Mouse (Mus musculus) mouse embryonic stem cell (cell line): Measurements from ENCODE around the gene Rrp12.
"Not testable (repeated sequence)": the region's sequence is repeated elsewhere in the genome, so short reads cannot be mapped to it uniquely, and the experiment has no call there.

Source experiments
- in situ Hi-C, 2 experiments: fragments of 300-500 bp; cut with MboI; formaldehyde crosslinking; loops; 1 replicate in 1 of 2; 3 replicates in 1 of 2; pipeline ENCODE4 v1.14.3; 2019 to 2020; ENCODE audit warnings: low sequenced_read_pairs in 2 of 2, low pct_unique_long_range_greater_than_20kb in 1 of 2, mixed read lengths in 1 of 2; ENCODE audit not compliant: unreplicated experiment in 1 of 2

Rrp12 gene

GRCm38 (mm10) chr19:41908736-41909135, 12.8 kb upstream of the Rrp12 start:
- in situ Hi-C loops: no loop called here

GRCm38 (mm10) chr19:41907079-41907760, 11.2 kb upstream of the Rrp12 start:
- in situ Hi-C loops: no loop called here

DNA sequence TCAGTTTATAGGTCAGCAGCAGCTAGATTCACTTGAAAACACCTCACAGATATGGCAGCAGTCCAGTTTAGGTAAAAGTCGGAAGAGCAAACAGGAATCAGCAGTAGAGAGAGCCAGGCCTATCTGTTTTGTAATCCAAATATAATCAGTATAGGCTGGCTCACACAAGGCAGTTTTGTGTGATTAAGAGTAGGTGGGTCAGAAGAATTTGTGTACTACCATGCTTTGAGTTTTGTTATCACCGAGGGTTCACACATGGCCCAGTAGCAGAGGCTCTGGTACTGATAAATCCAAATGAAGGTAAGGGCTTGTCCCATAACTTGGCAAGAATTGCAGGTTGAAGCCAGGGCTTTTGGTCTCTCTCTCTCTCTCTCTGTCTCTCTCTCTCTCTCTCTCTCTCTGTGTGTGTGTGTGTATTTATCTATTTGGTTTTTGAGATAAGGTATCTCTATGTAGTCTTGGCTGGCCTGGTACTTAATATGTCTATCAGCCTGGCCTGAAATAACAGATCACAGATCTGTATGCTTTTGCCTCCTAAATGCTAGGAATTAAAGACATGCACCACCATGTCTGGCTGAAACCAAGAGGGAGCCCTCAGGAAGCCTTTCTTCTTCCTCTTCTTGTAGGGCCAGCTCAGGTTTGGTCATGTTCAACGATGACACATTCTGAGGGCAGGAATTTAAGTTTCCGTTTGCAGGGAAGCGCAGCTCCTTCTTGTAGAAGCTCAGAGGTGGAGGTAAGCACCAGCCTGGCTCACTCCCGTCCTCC, 10.5 kb upstream of the Rrp12 start:
- in situ Hi-C loops: no loop called here

DNA sequence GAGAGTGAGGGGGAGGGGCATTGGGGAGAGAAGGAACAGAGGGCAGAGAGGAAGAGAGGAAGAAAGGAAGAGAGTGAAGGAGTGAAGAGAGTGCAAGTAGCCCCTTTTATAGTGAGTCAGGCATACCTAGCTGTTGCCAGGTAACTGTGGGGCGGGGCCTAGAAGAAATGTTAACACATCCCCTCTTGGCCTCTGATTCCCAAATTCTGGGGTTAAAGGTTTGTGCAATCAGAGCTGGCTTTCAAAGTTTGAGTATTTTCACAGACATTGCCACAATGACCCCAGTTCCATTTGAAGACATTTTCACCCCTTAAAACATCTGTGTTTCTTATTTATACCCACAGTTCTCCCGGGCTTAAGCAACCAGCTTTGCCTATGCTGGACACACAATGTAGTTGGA, 9.3 kb upstream of the Rrp12 start:
- in situ Hi-C loops: no loop called here

DNA sequence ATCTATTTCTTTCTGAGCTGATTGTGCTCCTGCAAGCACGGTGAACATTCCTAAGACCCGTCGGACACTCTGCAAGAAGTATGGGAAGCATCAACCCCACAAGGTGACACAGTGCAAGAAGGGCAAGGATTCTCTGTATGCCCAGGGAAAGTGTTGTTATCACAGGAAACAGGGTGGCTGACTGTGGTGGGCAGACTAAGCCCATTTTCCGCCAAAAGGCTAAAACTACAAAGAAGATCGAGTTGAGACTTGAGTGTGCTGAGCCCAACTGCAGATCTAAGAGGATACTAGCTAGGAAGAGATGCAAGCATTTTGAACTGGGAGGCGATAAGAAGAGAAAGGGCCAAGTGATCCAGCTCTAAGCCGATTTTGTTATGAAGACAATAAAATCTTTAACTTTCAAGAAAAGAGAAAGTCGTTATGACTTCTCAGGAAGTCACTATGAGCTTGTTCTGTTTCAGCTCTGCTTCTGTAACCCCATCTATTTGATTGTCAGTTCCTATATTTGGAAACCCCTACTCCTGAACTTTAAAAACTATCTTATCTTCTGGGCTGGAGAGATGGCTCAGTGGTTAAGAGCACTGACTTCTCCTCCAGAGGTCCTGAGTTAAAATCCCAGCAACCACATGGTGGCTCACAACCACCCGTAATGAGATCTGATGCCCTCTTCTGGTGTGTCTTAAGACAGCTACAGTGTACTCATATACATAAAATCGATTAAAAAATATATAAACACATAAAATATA, 7.0 kb upstream of the Rrp12 start:
- in situ Hi-C loops: no loop called here

DNA sequence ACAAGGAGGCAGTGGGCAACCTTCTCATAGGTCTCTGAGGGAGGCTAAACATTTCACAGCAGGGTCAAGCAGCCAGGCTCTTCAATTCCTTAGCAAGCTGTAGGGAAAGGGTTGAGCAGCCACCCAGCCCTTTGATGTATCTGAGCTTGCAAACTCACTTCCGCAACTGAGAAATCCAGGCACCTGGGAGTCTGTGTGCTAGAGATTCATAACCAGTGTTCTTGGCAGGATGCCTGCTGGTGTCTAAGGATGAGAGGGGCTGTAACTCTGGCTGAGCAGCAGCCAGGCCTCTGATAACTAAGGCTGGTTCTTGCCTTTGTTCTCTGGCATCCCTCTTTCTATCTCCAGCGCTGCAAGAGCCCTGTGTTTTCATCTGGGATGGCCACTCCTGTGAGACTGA, 5.7 kb upstream of the Rrp12 start:
- in situ Hi-C loops: no loop called here

DNA sequence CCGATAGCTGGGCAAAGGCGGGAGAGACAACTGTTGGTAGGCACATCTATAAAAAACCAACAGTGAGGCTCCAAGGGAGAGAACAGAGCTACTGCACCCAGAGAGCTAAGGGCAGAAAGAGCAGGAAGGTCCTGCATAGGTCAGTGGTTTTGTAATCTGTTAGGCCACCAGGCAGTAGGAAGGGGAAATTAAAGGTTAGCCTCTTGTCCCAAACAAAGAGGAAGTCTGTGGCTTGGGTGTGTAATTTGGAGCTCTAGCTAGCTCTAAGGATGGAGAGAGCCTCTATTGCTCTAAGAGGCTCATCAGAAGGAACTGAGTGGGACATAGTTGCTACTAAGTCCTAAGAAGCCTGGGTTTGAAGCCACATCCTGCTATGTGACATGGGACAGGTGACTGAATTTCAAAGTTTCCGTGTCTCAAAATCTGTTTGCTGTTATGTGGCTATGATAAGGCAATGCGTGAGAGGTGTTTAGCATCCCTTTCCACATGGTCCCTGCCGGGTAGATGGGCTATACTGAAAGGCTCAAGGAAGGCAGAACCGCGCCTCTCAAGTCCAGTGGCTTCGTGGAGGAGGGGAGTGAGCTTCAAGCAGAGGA, 4.6 kb upstream of the Rrp12 start:
- in situ Hi-C loops: no loop called here

DNA sequence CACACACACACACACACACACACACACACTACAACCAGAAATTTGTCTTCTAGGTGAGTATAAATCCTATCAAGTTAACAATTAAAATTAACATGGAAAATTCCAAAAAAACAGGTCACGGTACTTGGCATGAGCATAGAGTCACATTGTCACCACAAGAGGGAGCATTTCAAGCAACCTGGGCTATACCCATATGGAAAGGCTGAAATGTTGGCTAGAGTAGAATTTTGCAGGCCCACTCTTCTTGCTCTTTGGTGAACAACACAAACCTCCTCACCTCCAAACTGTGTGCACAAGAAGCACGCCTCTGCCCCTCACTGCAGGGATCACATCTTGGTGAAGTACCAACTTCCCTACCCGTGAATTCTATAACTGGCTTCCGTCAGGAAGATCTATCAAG, 2.9 kb upstream of the Rrp12 start:
- in situ Hi-C loops: no loop called here

DNA sequence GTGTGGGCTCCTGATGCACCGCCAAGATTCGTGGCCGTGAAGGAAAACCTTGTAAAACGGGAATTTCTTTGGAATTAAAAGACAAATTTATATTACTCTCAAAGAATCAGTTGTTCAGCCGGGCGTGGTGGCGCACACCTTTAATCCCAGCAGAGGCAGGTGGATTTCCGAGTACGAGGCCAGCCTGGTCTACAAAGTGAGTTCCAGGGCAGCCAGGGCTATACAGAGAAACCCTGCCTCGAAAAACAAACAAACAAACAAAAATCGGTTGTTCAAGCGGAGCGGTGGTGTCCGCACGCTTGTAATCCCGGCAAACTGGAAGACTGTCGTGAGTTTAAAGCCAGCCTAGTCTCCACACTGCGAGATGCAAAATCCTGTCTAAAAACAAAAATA, 342 bp upstream of the Rrp12 start:
- in situ Hi-C loops: no loop called here

GRCm38 (mm10) chr19:41894959-41895358, 1.0 kb downstream of the Rrp12 start:
- in situ Hi-C loops: no loop called here

DNA sequence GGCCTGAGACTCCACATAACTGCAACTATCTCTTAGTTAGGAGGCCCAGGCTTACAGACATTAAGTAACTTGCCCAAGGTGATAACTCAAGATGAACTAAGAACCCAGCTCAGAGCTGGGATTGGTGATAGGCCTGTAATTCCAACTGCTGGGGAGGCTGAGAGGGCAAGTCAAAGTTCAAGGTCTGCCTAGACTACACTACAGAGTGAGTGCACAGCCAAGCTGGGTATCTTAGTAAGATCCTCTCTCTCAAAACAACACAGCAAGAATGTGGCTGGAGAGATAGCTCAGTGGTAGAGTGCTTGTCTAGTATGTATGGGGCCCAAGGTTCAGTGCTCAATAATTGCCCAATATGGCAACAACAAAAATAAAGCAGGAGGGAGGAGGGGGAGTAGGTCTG, 7.8 kb downstream of the Rrp12 start:
- in situ Hi-C loops: no loop called here

GRCm38 (mm10) chr19:41883882-41884281, 12.1 kb downstream of the Rrp12 start:
- in situ Hi-C loops: no loop called here

GRCm38 (mm10) chr19:41881842-41882241, 14.1 kb downstream of the Rrp12 start:
- in situ Hi-C loops: no loop called here

- in situ Hi-C loops: no loop called here
Observed at GRCm38 (mm10) chr19:41874356-41874755, 21.6 kb downstream of the Rrp12 start.

DNA sequence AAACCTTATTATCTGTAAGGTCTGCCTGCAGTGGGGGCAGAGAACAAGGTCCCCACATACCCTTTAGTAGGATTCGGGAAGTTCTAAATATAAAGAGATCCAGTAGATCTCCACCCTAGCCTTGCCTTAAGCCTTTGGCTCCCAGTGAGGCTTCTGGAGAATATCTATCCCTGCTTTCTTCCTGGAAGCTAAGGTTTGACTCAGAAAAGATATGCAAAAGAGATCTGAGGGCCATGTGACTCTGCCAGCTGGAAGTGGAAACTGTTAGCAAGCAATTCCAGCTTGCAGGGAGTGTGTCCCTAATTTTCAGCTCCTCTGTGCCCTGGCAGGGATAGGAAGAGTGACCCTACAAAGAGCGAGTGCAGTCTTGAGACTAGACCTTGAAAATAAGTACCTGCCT, 23.7 kb downstream of the Rrp12 start:
- in situ Hi-C loops: no loop called here

- in situ Hi-C loops: not testable (repeated sequence)
Observed at GRCm38 (mm10) chr19:41869946-41870345, 26.0 kb downstream of the Rrp12 start.

DNA sequence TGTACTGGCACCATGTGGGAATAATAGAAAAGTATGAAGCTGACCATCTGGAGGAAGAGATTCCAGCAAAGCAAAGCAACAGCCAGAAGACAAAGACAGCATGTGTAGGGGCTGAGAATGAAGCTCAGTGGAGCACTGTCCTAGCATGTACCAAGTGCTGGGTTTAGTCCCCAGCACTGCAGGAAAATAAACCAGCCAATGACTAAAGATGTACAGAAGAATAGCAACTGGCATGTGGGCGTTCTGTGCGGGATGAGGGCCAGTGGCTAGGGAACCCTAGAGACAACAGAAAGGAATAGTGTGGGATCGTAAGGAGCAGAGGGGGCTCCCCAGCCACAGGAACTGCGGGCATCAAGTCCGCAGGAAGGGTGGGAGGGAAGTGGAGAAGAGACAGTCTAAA, 26.7 kb downstream of the Rrp12 start:
- in situ Hi-C loops: no loop called here

GRCm38 (mm10) chr19:41866707-41867106, 29.3 kb downstream of the Rrp12 start:
- in situ Hi-C loops: no loop called here

DNA sequence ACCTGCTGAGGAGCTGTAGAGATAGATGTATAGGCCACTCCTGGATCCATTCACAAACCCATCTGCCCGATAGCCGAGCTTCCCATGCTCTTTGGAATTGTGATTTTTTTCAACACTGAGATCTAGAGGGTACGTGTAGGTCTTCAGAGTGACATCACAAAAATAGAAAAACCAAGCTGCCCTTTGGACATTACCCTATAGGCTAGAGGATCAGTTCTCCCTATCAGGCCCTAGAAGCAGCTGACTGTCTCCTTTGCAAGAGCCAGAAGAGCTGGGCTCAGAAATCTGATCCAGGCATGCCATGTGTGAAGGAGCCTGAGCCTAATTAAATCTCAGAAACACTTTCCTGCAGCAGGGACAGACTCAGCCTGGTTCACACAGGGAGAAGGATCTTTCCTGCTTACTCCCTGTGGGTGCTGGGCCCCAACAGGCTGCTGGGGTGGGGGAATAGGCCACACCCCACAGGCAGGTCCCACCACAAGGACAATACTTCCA, 38.1 kb downstream of the Rrp12 start:
- in situ Hi-C loops: no loop called here
